Comparison of ENCODE assay signal across 8 mouse cellular contexts in the genomic region with DNA sequence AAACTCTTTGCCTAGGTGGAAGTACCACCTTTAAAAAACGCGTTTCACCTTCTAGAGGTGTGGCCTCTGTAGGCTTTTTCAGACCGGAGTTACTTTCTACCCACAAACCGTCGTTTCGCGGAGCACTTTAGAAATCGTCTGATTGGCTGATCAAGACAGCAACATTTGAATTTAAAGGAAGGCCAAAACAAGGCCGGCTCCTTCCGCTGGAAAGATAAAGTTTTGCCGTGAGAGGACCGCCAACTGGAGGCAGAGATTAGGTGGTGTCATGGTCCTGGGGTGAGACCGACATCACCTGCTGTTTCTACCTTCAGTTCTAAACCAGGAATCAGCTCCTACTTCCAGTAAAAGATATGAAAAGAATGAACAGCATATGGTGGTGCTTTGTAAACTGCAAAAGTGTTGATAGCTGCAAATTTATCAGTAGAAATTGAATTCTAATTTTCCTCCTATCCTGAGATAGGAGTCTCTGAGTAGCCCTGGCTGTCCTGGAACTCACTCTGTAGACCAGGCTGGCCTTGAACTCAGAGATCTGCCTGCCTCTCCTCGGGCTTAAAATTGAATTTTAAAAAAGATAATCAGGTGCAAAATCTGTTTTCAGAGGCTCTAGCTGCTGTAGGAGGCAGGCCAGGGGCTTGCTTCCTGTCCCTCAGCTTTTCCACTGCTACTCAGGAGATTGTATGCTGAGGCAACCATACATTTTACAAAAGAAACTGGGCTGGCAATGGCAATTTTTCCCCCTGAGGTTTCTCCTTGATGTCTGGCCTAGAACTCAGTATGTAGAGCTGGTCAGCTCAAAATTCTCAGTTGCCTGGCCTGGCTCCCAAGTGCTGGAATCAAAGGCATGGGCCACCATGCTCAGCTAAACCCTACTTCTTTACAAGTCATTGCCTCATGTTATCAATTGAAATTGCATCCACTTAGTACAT. TPM values are rescaled to one million over a fixed set of nuclear protein-coding genes. Genes with fewer than 3 reads are reported as not detected.
DNase-seq lines count a peak whose midpoint lies in the region; ATAC-seq and TF ChIP-seq lines count a peak whose summit lies in the region.

No protein-coding gene starts in this region.

- H3K27ac ChIP-seq in kidney, embryonic 16.5 days (ENCODE audit: low read length), result peak overlapping the region; percentile 61
- H3K27ac ChIP-seq in heart, postnatal 0 days (ENCODE audit: low read depth), result peak overlapping the region; percentile 11; the same call in 1 of the 2 replicates
- peak overlapping the region; percentile 90 for H3K27ac ChIP-seq in liver, embryonic 16.5 days (ENCODE audit: low read length)

- 6% methylated on average over 14 of the region's 14 CpGs for WGBS in kidney, embryonic 16.5 days
- WGBS in heart, postnatal 0 days, result 2% methylated on average over 14 of the region's 14 CpGs
- WGBS in liver, embryonic 16.5 days (ENCODE audit: insufficient replicate concordance), result 1% methylated on average over 14 of the region's 14 CpGs

- no peak for TF ChIP-seq CTCF in heart, postnatal 0 days (IDR thresholded peaks at IDR 0.05; ENCODE audit: low read depth)

- peak overlapping the region; percentile 31 for H3K4me3 ChIP-seq in kidney, embryonic 16.5 days (ENCODE audit: low read length)
- H3K4me3 ChIP-seq in heart, postnatal 0 days (ENCODE audit: low read depth, low read length), result peak overlapping the region; percentile 31
- peak overlapping the region; percentile 44 for H3K4me3 ChIP-seq in liver, embryonic 16.5 days (ENCODE audit: low read depth, low read length)

- H3K36me3 ChIP-seq in kidney, embryonic 16.5 days (ENCODE audit: insufficient read depth, low read length), result peaks cover 19% of the 10 kb centered on the region
- peaks cover 26% of the 10 kb centered on the region for H3K36me3 ChIP-seq in heart, postnatal 0 days (replicated peaks; ENCODE audit: control insufficient read depth, insufficient read depth, low read length)
- H3K36me3 ChIP-seq in liver, embryonic 16.5 days (ENCODE audit: control insufficient read depth, insufficient read depth), result peaks cover 20% of the 10 kb centered on the region

- no peak for ATAC-seq in kidney, embryonic 16.5 days (ENCODE audit: low FRiP score, low TSS enrichment)
- no peak; the same call in 1 of the 2 replicates for ATAC-seq in heart, postnatal 0 days (ENCODE audit: insufficient read depth, low read depth)
- ATAC-seq in liver, embryonic 16.5 days (ENCODE audit: low read depth), result peak; percentile 93

- no peaks in the 10 kb centered on the region for H3K9me3 ChIP-seq in kidney, embryonic 16.5 days (ENCODE audit: low read length)
- no peaks in the 10 kb centered on the region for H3K9me3 ChIP-seq in heart, postnatal 0 days (replicated peaks; ENCODE audit: control insufficient read depth, low read length)
- H3K9me3 ChIP-seq in liver, embryonic 16.5 days (replicated peaks; ENCODE audit: control insufficient read depth, low read length), result no peaks in the 10 kb centered on the region

- H3K27me3 ChIP-seq in kidney, embryonic 16.5 days (ENCODE audit: insufficient read depth, low read length), result no peaks in the 10 kb centered on the region
- no peaks in the 10 kb centered on the region for H3K27me3 ChIP-seq in heart, postnatal 0 days (ENCODE audit: control insufficient read depth, insufficient read depth, low read length)
- H3K27me3 ChIP-seq in liver, embryonic 16.5 days (ENCODE audit: control insufficient read depth, insufficient read depth, low read depth, low read length), result no peaks in the 10 kb centered on the region

- H3K9ac ChIP-seq in kidney, embryonic 16.5 days (replicated peaks; ENCODE audit: low read length), result peak overlapping the region; percentile 51
- no peak overlapping the region for H3K9ac ChIP-seq in heart, postnatal 0 days (replicated peaks; ENCODE audit: low read depth, low read length)
- H3K9ac ChIP-seq in liver, embryonic 16.5 days (ENCODE audit: low read depth, low read length), result peak overlapping the region; percentile 54

- no peak for TF ChIP-seq EP300 in heart, postnatal 0 days (IDR thresholded peaks at IDR 0.05; ENCODE audit: low read depth)

- H3K4me1 ChIP-seq in kidney, embryonic 16.5 days (ENCODE audit: insufficient read depth, low read length), result peaks cover 6% of the 10 kb centered on the region
- H3K4me1 ChIP-seq in heart, postnatal 0 days (ENCODE audit: control insufficient read depth, insufficient read depth), result peaks cover 5% of the 10 kb centered on the region; the same call in 1 of the 2 replicates
- H3K4me1 ChIP-seq in liver, embryonic 16.5 days (ENCODE audit: control insufficient read depth, low read depth, low read length), result peaks cover 20% of the 10 kb centered on the region

- DNase-seq in kidney, adult 9 months, result no peak
- DNase-seq in T-cell, adult 2 months (ENCODE audit: low spot score), result peak; percentile 82
- DNase-seq in heart, postnatal 0 days (ENCODE audit: low spot score), result no peak
- peak; percentile 95 for DNase-seq in thymus, postnatal 0 days (ENCODE audit: low spot score)
- no peak for DNase-seq in MN1 (ENCODE audit: low spot score)
- DNase-seq in adipocyte (ENCODE audit: low spot score), result no peak

- peak overlapping the region; percentile 48 for H3K4me2 ChIP-seq in kidney, embryonic 16.5 days (replicated peaks; ENCODE audit: low read depth, low read length)
- H3K4me2 ChIP-seq in heart, postnatal 0 days (ENCODE audit: low read depth, low read length), result peak overlapping the region; percentile 54
- peak overlapping the region; percentile 70 for H3K4me2 ChIP-seq in liver, embryonic 16.5 days (ENCODE audit: low read depth, low read length)

RNA-seq across cellular contexts. Expression of gene Pdik1l, which starts 14.0 kb away (rescaled TPM):
- 19.2 and 20.2 TPM in 2 replicates for polyA plus RNA-seq in kidney, embryonic 16.5 days (2015; fragmentation: Nextera tagmentation; extraction: Ambion mirVana)
- 6.6 and 31.0 TPM in 2 replicates for total RNA-seq in heart, postnatal 0 days (2014; rRNA removed; ENCODE audit: low replicate concordance)
- 7.7 and 9.4 TPM in 2 replicates for polyA plus RNA-seq in heart, postnatal 0 days (2015; fragmentation: Nextera tagmentation; extraction: Ambion mirVana)
- 10.4 and 11.9 TPM in 2 replicates for polyA plus RNA-seq in liver, embryonic 16.5 days (2015; fragmentation: Nextera tagmentation; extraction: Ambion mirVana)
- polyA plus RNA-seq in thymus, postnatal 0 days (2015; fragmentation: Nextera tagmentation; extraction: Ambion mirVana), result 18.3 and 21.9 TPM in 2 replicates

RNA-seq across cellular contexts. Expression of gene Grrp1, which starts 19.8 kb away (rescaled TPM):
- polyA plus RNA-seq in kidney, embryonic 16.5 days (2015; fragmentation: Nextera tagmentation; extraction: Ambion mirVana), result 12.2 and 12.8 TPM in 2 replicates
- 18.4 and 26.1 TPM in 2 replicates for total RNA-seq in heart, postnatal 0 days (2014; rRNA removed; ENCODE audit: low replicate concordance)
- polyA plus RNA-seq in heart, postnatal 0 days (2015; fragmentation: Nextera tagmentation; extraction: Ambion mirVana), result 6.0 and 6.5 TPM in 2 replicates
- 0.78 and 0.79 TPM in 2 replicates for polyA plus RNA-seq in liver, embryonic 16.5 days (2015; fragmentation: Nextera tagmentation; extraction: Ambion mirVana)
- polyA plus RNA-seq in thymus, postnatal 0 days (2015; fragmentation: Nextera tagmentation; extraction: Ambion mirVana), result 3.5 and 4.4 TPM in 2 replicates

RNA-seq across cellular contexts. Expression of gene Gm30191, which starts 26.9 kb away (rescaled TPM):
- polyA plus RNA-seq in kidney, embryonic 16.5 days (2015; fragmentation: Nextera tagmentation; extraction: Ambion mirVana), result not detected in 2 replicates
- not detected in 2 replicates for total RNA-seq in heart, postnatal 0 days (2014; rRNA removed; ENCODE audit: low replicate concordance)
- not detected in 2 replicates for polyA plus RNA-seq in heart, postnatal 0 days (2015; fragmentation: Nextera tagmentation; extraction: Ambion mirVana)
- polyA plus RNA-seq in liver, embryonic 16.5 days (2015; fragmentation: Nextera tagmentation; extraction: Ambion mirVana), result not detected in 2 replicates
- polyA plus RNA-seq in thymus, postnatal 0 days (2015; fragmentation: Nextera tagmentation; extraction: Ambion mirVana), result 0.22 TPM in 1 of 2 replicates, not detected in the other

RNA-seq across cellular contexts. Expression of gene Zfp593, which starts 28.3 kb away (rescaled TPM):
- 15.0 and 15.8 TPM in 2 replicates for polyA plus RNA-seq in kidney, embryonic 16.5 days (2015; fragmentation: Nextera tagmentation; extraction: Ambion mirVana)
- 4.0 and 4.2 TPM in 2 replicates for total RNA-seq in heart, postnatal 0 days (2014; rRNA removed; ENCODE audit: low replicate concordance)
- 5.4 and 6.0 TPM in 2 replicates for polyA plus RNA-seq in heart, postnatal 0 days (2015; fragmentation: Nextera tagmentation; extraction: Ambion mirVana)
- 4.0 and 4.5 TPM in 2 replicates for polyA plus RNA-seq in liver, embryonic 16.5 days (2015; fragmentation: Nextera tagmentation; extraction: Ambion mirVana)
- polyA plus RNA-seq in thymus, postnatal 0 days (2015; fragmentation: Nextera tagmentation; extraction: Ambion mirVana), result 27.4 and 28.3 TPM in 2 replicates

RNA-seq across cellular contexts. Expression of gene E130218I03Rik, which starts 30.2 kb away (rescaled TPM):
- polyA plus RNA-seq in kidney, embryonic 16.5 days (2015; fragmentation: Nextera tagmentation; extraction: Ambion mirVana), result 0.62 and 0.67 TPM in 2 replicates
- not detected in 2 replicates for total RNA-seq in heart, postnatal 0 days (2014; rRNA removed; ENCODE audit: low replicate concordance)
- polyA plus RNA-seq in heart, postnatal 0 days (2015; fragmentation: Nextera tagmentation; extraction: Ambion mirVana), result 0.16 and 0.20 TPM in 2 replicates
- polyA plus RNA-seq in liver, embryonic 16.5 days (2015; fragmentation: Nextera tagmentation; extraction: Ambion mirVana), result 0.11 and 0.13 TPM in 2 replicates
- 0.54 and 0.69 TPM in 2 replicates for polyA plus RNA-seq in thymus, postnatal 0 days (2015; fragmentation: Nextera tagmentation; extraction: Ambion mirVana)

Comparison
In these comparisons a context has a peak if more than half of its experiments do, and no peak if none do; other contexts are left out.
1. H3K27ac ChIP-seq: peak in every context shown above with its lines; median percentile 90 in liver, embryonic 16.5 days; 61 in kidney, embryonic 16.5 days; 11 in heart, postnatal 0 days.
2. DNase-seq: peak in T-cell, adult 2 months (single experiment) and thymus, postnatal 0 days (single experiment); none in kidney, adult 9 months (single experiment), heart, postnatal 0 days (single experiment), MN1 (single experiment) and adipocyte (single experiment).
3. Peak in every context shown above with its lines, with median percentiles within 50 percentile points of each other: H3K4me2 ChIP-seq and H3K4me3 ChIP-seq.